Mouse (Mus musculus): ENCODE results near the gene Sdhaf2. TPM values are rescaled to one million over a fixed set of nuclear protein-coding genes. Genes with fewer than 3 reads are reported as not detected.
A peak's percentile ranks its signal among the peaks of the same experiment; 100 is the strongest.

Sdhaf2 gene
- polyA plus RNA-seq, 1 experiment from 2014 or later: 67.6 TPM

DNA sequence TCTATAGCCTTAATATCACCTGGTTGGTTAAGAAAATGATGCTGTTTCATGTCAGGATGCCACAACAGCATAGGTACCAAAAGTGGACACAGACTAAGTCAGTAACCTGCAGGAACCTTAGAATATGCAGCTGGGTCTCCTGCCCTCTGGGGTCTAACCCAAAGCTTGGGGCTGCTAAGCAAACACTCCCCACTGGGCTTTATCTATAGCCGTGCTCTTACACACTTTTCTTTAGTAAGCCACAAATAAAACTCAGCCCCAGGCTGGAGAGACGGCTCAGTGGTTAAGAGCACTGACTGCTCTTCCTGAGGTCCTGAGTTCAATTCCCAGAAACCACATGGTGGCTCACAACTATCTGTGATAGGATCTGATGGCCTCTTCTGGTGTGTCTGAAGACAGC lies 31.1 kb upstream of the Sdhaf2 start:
- Histone ChIP-seq H3K27ac (replicated peaks; ENCODE audit: low read depth, low read length) (no peak overlapping the region), H3K27me3 (ENCODE audit: control insufficient read depth, insufficient read depth, low read length) (no peaks in the 10 kb centered on the region), H3K36me3 (ENCODE audit: control insufficient read depth, insufficient read depth, low read length) (peaks cover 20% of the 10 kb centered on the region), H3K9me3 (ENCODE audit: control insufficient read depth, low read length) (no peaks in the 10 kb centered on the region), H3K9ac (replicated peaks; ENCODE audit: low read length) (no peak overlapping the region), H3K4me1 (ENCODE audit: control insufficient read depth, insufficient read depth, low read length) (peaks cover 18% of the 10 kb centered on the region), H3K4me2 (ENCODE audit: low read length) (peak overlapping the region; percentile 62; the same call in 1 of the 2 replicates), H3K4me3 (replicated peaks; ENCODE audit: low read depth, low read length) (no peak overlapping the region; the same call in 1 of the 2 replicates)
- ATAC-seq (ENCODE audit: low FRiP score, low TSS enrichment) (no peak), DNase-seq (no peak)
- WGBS: 74% methylated on average over 2 of the region's 2 CpGs

DNA sequence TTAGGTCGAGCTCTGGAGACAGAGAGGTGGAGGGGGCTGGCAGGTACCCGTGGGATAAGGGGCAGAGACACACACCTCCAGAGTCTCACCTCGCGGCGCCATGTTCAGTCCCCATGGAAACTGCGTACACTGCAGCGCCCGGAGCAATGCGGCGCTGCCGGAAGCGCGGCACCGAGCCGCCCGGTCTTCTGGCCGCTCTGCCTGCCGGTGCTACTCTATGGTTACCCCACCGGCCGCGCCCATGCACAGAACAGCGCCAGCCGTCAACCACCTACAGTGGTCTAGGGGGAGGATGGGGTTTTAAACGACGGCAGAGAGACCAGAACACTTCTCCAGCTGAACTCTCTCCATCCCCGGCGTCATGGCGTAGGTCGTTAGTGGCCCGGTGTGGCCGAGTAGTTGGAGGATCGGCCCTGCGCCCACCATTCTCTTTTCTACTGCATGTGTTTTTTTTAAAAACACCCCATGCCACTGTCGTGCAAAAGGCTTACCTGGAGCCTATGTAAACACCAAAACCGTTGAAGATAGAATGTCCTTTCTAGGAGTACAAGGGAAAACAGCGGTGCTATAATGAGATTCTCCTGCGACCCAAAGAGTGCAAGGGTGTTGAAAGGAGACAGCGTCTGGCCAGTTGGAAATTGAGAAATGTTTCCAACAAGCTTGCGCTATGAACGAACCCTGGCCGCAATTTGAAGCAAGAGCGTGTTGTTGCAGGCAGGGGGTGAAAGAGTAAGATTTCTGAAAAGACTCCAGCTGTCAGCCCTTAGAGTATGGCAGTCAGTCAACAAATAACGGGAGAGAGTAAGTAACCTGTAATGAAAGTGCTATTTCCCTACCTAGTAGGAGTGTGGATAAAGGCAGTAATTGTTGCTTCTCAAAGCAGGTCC lies 29.9 kb upstream of the Sdhaf2 start, which contains the start of gene Tmem216:
TSS of gene Tmem216 (minus strand) at position 615 of the 887 bp plus-strand sequence.
- H3K27ac ChIP-seq (replicated peaks; ENCODE audit: low read depth, low read length): peak within 1 kb of the TSS; percentile 87
- H3K9ac ChIP-seq (replicated peaks; ENCODE audit: low read length): peak within 1 kb of the TSS; percentile 67
- ATAC-seq (ENCODE audit: low FRiP score, low TSS enrichment) (peak; percentile 98), DNase-seq (peak; percentile 93)
- peaks cover 18% of the 10 kb centered on the region for H3K4me1 ChIP-seq (ENCODE audit: control insufficient read depth, insufficient read depth, low read length)
- no peaks in the 10 kb centered on the region for H3K9me3 ChIP-seq (ENCODE audit: control insufficient read depth, low read length)
- peak within 1 kb of the TSS; percentile 62 for H3K4me2 ChIP-seq (ENCODE audit: low read length)
- peak within 1 kb of the TSS; percentile 55 for H3K4me3 ChIP-seq (replicated peaks; ENCODE audit: low read depth, low read length)
- 1% methylated on average over 43 of the region's 43 CpGs for WGBS
- no peaks in the 10 kb centered on the region for H3K27me3 ChIP-seq (ENCODE audit: control insufficient read depth, insufficient read depth, low read length)
- H3K36me3 ChIP-seq (ENCODE audit: control insufficient read depth, insufficient read depth, low read length): peaks cover 31% of the 10 kb centered on the region

DNA sequence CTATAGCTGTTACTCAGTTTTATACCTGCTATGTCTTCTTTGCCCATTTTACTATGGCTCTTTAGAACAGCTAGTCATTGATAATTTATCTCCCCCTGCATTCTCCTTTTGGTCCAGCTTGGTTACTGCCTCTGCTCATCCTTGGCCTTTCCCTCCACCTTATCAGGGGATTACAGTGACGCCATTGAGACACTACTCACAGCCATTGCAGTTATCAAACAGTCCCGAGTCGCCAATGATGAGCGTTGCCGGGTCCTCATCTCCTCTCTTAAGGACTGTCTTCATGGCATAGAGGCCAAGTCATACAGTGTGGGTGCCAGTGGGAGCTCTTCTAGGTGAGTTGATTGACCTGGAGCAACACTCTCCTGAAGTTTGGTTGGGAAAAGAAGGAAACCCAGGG lies 13.5 kb upstream of the Sdhaf2 start:
- no peak overlapping the region for H3K9ac ChIP-seq (replicated peaks; ENCODE audit: low read length)
- H3K36me3 ChIP-seq (ENCODE audit: control insufficient read depth, insufficient read depth, low read length): peaks cover 93% of the 10 kb centered on the region
- H3K9me3 ChIP-seq (ENCODE audit: control insufficient read depth, low read length): no peaks in the 10 kb centered on the region
- no peak for ATAC-seq (ENCODE audit: low FRiP score, low TSS enrichment)
- H3K4me3 ChIP-seq (replicated peaks; ENCODE audit: low read depth, low read length): no peak overlapping the region
- H3K4me2 ChIP-seq (ENCODE audit: low read length): no peak overlapping the region
- no peaks in the 10 kb centered on the region for H3K4me1 ChIP-seq (ENCODE audit: control insufficient read depth, insufficient read depth, low read length)
- 97% methylated on average over 5 of the region's 5 CpGs for WGBS
- no peak for DNase-seq
- H3K27ac ChIP-seq (replicated peaks; ENCODE audit: low read depth, low read length): no peak overlapping the region
- no peaks in the 10 kb centered on the region for H3K27me3 ChIP-seq (ENCODE audit: control insufficient read depth, insufficient read depth, low read length)

DNA sequence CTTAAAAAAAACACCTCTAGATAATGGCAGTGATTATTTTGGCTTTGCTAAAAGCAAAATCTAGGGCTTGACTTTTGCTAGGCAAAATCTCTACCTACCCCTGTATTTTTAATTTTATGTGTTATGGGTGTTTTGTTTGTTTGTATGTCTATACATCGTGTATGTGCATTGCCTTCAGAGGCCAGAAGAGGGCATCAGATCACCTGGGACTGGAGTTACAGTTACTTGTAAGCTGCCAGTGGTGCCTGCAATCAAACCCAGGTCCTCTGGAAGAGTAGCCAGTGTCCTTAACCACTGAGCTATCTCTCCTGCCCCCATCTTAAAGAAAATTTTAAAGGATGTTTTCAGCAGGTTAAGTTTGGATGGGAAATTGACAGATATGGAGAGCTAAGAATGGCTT lies 4.1 kb upstream of the Sdhaf2 start:
- no peak overlapping the region for H3K27ac ChIP-seq (replicated peaks; ENCODE audit: low read depth, low read length)
- H3K4me3 ChIP-seq (replicated peaks; ENCODE audit: low read depth, low read length): no peak overlapping the region
- H3K36me3 ChIP-seq (ENCODE audit: control insufficient read depth, insufficient read depth, low read length): peaks cover 56% of the 10 kb centered on the region
- no peaks in the 10 kb centered on the region for H3K27me3 ChIP-seq (ENCODE audit: control insufficient read depth, insufficient read depth, low read length)
- H3K4me2 ChIP-seq (ENCODE audit: low read length): no peak overlapping the region
- H3K9me3 ChIP-seq (ENCODE audit: control insufficient read depth, low read length): no peaks in the 10 kb centered on the region
- DNase-seq (no peak), ATAC-seq (ENCODE audit: low FRiP score, low TSS enrichment) (no peak)
- no peak overlapping the region for H3K9ac ChIP-seq (replicated peaks; ENCODE audit: low read length)
- 100% methylated on average over 1 of the region's 1 CpGs for WGBS
- H3K4me1 ChIP-seq (ENCODE audit: control insufficient read depth, insufficient read depth, low read length): peaks cover 13% of the 10 kb centered on the region

DNA sequence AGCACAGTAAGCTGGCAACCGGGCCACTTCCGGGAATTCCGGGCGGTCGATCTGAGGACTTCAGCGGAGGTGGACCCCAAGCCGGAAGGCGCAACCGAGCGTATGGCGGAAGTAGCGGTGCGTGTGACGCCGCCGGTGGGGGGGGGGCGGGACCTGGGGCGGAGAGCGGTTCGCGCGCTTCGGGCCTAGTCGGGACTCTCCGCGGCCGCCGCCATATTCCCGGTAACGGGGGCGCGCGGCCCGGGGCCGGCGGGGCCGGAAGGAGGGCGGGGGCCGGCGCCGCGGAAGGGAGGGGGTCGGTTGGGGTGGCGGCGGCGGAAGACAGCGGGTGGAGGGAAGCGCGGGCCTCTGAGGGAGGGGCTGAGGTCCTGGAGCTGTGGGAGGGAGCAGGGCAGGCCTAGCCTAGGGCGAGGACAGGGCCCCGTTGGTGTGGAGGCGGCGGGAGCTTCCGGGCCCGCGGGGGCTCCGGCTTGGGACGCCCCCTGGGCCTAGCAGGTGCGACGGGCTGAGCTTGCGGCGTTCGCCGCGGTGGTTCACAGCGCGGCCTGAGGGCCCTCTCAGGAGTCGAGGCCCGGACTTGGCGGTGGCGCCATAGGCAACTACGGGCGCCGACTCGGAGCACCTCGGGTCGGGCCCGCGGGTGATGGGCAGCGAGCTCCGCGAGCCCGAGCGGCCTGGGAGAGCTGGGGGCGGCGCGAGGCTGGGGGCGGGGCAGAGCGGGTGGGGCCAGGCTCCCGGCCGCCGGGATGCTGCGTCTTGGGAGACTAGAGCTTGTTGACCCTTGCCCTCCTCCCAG lies 638 bp downstream of the Sdhaf2 start, which contains the start of gene Cpsf7:
TSS of gene Cpsf7 (plus strand) at position 161 of the 796 bp plus-strand sequence.
- H3K27ac ChIP-seq (replicated peaks; ENCODE audit: low read depth, low read length): peak within 1 kb of the TSS; percentile 94
- peak; percentile 92 for ATAC-seq (ENCODE audit: low FRiP score, low TSS enrichment)
- DNase-seq: peak; percentile 96
- H3K4me1 ChIP-seq (ENCODE audit: control insufficient read depth, insufficient read depth, low read length): peaks cover 17% of the 10 kb centered on the region
- H3K4me3 ChIP-seq (replicated peaks; ENCODE audit: low read depth, low read length): peak within 1 kb of the TSS; percentile 96
- H3K27me3 ChIP-seq (ENCODE audit: control insufficient read depth, insufficient read depth, low read length): no peaks in the 10 kb centered on the region
- peak within 1 kb of the TSS; percentile 94 for H3K9ac ChIP-seq (replicated peaks; ENCODE audit: low read length)
- H3K4me2 ChIP-seq (ENCODE audit: low read length): peak within 1 kb of the TSS; percentile 75
- under 1% methylated on average over 86 of the region's 93 CpGs for WGBS
- peaks cover 13% of the 10 kb centered on the region for H3K36me3 ChIP-seq (ENCODE audit: control insufficient read depth, insufficient read depth, low read length)
- no peaks in the 10 kb centered on the region for H3K9me3 ChIP-seq (ENCODE audit: control insufficient read depth, low read length)

DNA sequence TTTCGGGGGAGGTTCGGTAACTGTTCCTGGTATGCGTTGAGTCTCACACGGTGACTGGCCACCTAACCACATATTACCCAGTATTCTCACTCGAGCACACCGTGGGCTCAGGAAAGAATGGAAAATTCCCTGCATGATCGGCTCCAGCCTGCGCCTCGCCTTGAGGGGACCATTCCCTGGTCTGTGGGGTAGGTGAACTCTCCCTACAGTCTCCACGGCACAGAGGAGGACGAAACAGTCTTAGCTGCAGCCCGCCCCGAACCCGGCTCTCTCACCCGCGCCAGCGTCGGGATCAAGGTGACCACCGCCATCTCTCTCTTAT lies 1.2 kb downstream of the Sdhaf2 start:
- no peak for DNase-seq
- H3K4me1 ChIP-seq (ENCODE audit: control insufficient read depth, insufficient read depth, low read length): peaks cover 17% of the 10 kb centered on the region
- no peaks in the 10 kb centered on the region for H3K27me3 ChIP-seq (ENCODE audit: control insufficient read depth, insufficient read depth, low read length)
- peaks cover 10% of the 10 kb centered on the region for H3K36me3 ChIP-seq (ENCODE audit: control insufficient read depth, insufficient read depth, low read length)
- peak overlapping the region; percentile 75 for H3K4me2 ChIP-seq (ENCODE audit: low read length)
- peak overlapping the region; percentile 94 for H3K27ac ChIP-seq (replicated peaks; ENCODE audit: low read depth, low read length)
- WGBS: under 1% methylated on average over 19 of the region's 19 CpGs
- no peaks in the 10 kb centered on the region for H3K9me3 ChIP-seq (ENCODE audit: control insufficient read depth, low read length)
- H3K4me3 ChIP-seq (replicated peaks; ENCODE audit: low read depth, low read length): peak overlapping the region; percentile 96
- H3K9ac ChIP-seq (replicated peaks; ENCODE audit: low read length): peak overlapping the region; percentile 94
- ATAC-seq (ENCODE audit: low FRiP score, low TSS enrichment): no peak

DNA sequence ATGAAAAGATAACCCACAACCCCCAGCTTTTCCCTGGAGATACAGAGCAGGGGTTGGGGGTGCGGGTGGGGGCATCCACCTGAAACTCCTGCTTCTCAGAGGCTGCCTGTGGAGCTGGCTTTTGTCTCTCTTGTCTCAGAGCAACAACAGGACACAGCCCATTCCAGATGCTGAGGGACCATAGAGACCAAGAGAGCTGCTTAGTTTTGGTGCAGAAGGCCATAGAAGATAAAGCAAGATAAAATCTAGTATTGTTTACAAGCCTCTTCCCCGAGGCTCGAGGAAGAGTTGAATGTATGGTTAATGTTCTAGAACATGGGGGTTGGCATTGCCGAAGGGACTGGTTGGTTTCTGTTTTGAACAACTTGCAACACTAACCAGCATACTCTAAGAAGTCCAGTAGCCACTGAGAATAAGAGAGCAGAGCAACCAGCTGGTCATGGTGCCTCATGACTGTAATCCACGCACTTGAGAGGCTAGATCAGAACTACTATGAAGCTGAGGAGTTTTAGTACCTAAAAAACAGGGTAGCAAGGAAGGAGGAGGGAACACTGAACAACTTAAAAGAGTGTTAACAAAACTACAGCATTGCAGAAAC lies 2.4 kb downstream of the Sdhaf2 start:
- H3K9me3 ChIP-seq (ENCODE audit: control insufficient read depth, low read length): no peaks in the 10 kb centered on the region
- ATAC-seq (ENCODE audit: low FRiP score, low TSS enrichment): no peak
- peaks cover 10% of the 10 kb centered on the region for H3K36me3 ChIP-seq (ENCODE audit: control insufficient read depth, insufficient read depth, low read length)
- H3K4me1 ChIP-seq (ENCODE audit: control insufficient read depth, insufficient read depth, low read length): peaks cover 17% of the 10 kb centered on the region
- H3K27me3 ChIP-seq (ENCODE audit: control insufficient read depth, insufficient read depth, low read length): no peaks in the 10 kb centered on the region
- 89% methylated on average over 5 of the region's 5 CpGs for WGBS
- H3K4me3 ChIP-seq (replicated peaks; ENCODE audit: low read depth, low read length): peak overlapping the region; percentile 96; the same call in 1 of the 2 replicates
- H3K4me2 ChIP-seq (ENCODE audit: low read length): peak overlapping the region; percentile 75
- no peak overlapping the region for H3K27ac ChIP-seq (replicated peaks; ENCODE audit: low read depth, low read length)
- H3K9ac ChIP-seq (replicated peaks; ENCODE audit: low read length): no peak overlapping the region
- no peak for DNase-seq

DNA sequence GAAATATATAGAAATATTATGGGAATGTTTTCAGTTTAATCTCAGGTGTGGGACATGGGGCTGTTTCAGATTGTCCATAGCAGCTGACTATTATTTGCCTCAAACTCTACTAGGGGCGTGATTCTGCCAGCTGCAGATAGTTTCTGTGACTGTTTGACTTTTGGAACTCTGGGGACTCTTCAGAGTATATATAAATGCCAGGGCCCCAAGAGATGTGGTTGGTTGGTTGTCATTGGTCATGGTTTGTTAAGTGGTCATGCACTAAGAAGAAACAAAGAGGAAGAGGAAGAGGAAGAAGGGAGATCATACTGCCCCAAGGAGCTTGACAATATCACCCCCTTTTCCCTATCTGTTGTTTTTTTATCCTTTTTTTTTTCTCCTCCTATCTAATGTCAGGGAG lies 4.0 kb downstream of the Sdhaf2 start:
- H3K9me3 ChIP-seq (ENCODE audit: control insufficient read depth, low read length): no peaks in the 10 kb centered on the region
- peaks cover 7% of the 10 kb centered on the region for H3K36me3 ChIP-seq (ENCODE audit: control insufficient read depth, insufficient read depth, low read length)
- H3K4me1 ChIP-seq (ENCODE audit: control insufficient read depth, insufficient read depth, low read length): peaks cover 13% of the 10 kb centered on the region
- ATAC-seq (ENCODE audit: low FRiP score, low TSS enrichment): no peak
- H3K27ac ChIP-seq (replicated peaks; ENCODE audit: low read depth, low read length): no peak overlapping the region
- H3K4me3 ChIP-seq (replicated peaks; ENCODE audit: low read depth, low read length): no peak overlapping the region
- no peak overlapping the region for H3K9ac ChIP-seq (replicated peaks; ENCODE audit: low read length)
- 77% methylated on average over 1 of the region's 1 CpGs for WGBS
- DNase-seq: no peak
- no peak overlapping the region for H3K4me2 ChIP-seq (ENCODE audit: low read length)
- H3K27me3 ChIP-seq (ENCODE audit: control insufficient read depth, insufficient read depth, low read length): no peaks in the 10 kb centered on the region
